Mouse (Mus musculus) telencephalon, adult 2 months (tissue): ENCODE measurements around the gene Sort1.

Source experiments
- DNase-seq: peaks from one replicate; pipeline ENCODE4 v3.0.0-alpha.2; 2011; ENCODE audit warnings: low read depth, low spot score

Sort1 gene

DNA sequence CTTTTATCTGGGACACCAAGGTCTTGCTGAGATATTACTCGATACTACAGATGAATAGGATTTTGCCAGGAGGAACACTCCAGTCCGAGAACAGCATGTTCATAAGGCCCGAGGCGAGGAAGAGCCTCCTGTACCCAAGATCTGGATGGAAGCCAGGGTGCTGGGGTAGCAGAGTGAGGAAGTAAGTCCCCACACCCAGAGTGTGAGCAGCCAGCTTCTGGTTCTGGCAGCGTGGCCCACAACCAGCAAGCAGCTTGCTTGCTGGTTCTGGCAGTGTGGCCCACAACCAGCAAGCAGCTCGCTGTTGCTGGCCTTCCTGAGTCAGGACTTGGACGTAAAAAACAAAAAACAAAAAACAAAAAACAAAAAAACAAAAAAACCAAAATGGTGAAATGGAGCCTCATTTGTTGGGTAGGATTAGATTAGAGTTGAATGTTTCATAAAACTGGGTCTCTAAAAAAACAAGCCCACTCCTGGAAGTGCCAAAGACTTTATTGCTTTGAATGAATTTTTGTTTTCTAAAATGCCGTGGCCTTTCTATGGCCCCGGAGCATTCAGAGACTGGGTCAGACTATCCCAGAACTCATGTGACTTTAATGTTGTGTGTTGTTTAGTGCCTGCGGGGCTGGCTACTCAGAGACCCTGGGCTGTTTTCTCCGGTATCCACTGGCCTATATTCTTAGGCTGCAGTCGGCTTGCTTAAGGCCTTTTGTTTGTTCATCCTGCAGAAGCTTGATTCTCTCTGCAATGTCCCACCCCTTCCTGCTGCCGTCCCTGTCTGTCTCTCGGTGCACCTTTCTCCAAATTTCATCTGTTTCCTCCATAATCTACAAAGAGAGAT lies 11.7 kb downstream of the Sort1 start:
- no peak for DNase-seq

GRCm38 (mm10) chr3:108296220-108297049 lies 12.6 kb downstream of the Sort1 start:
- no peak for DNase-seq

DNA sequence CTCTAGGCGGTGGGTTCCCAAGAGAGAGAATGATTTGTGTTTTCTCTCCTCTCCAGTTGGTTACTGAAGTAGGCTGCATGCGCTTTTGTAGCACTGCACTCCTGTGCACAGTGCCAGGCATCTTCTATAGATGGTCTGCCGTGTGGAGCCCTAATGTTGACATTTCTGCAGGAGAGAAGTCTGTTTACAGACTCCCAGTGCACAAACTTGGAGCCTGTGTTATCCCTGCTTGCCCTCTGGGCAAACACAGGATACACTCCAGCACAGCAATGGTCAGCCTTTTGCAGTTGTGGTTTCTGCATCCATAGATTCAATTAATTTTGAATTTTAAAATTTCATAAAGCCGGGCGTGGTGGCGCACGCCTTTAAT lies 13.2 kb downstream of the Sort1 start:
- DNase-seq, result no peak

- no peak for DNase-seq
Observed at GRCm38 (mm10) chr3:108297603-108298553, 14.0 kb downstream of the Sort1 start.

DNA sequence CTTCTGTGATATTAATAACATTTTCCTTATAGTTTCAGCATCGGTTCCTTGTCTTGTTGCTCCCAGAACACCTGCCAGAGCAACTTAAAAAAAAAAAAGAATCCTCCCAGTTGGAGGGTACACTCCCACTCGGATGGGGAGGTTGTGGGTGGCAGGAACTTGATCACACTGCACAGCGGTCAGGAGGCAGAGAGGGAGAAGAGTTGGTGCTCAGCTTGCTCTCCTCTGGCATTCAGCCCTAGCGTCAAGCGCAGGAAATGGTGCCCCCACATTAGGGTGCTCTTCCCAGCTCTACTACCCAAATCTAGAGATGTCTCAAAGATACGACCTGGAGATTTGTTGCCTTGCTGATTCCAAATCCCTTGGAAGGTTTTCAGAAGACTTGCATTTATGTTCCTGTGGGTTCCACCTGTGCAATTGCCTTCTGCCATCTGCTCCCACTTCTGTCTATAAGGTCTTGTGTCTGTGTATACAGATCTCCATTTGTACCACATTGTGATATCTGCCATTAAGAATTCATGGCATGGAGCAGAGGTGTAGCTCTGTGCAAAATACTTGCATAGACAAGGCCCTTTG lies 16.7 kb downstream of the Sort1 start:
- DNase-seq, result no peak

GRCm38 (mm10) chr3:108303683-108304082 lies 19.8 kb downstream of the Sort1 start:
- DNase-seq, result no peak

- no peak for DNase-seq
Observed at GRCm38 (mm10) chr3:108304747-108305146, 20.9 kb downstream of the Sort1 start.

- DNase-seq, result no peak
Observed at GRCm38 (mm10) chr3:108306387-108306786, 22.5 kb downstream of the Sort1 start.

DNA sequence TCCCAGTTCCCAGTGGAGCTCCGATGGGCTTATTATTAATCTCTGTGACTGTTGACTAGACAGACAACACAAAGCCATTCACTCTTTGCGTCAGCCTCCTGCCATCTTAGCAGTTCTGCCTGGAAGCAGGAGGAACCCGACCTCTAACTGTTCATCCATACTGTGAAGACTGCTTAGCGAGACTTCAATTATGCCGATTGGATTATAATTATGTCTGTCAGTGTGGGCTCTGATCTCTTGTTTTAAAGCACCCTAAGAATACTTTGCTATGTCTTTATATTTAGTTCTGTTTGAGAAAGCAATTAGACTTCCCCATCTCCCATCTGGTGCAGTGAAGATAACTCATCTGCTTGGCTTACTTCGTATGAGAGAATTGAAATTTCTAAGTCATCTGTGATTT lies 23.6 kb downstream of the Sort1 start:
- DNase-seq, result peak; percentile 80

DNA sequence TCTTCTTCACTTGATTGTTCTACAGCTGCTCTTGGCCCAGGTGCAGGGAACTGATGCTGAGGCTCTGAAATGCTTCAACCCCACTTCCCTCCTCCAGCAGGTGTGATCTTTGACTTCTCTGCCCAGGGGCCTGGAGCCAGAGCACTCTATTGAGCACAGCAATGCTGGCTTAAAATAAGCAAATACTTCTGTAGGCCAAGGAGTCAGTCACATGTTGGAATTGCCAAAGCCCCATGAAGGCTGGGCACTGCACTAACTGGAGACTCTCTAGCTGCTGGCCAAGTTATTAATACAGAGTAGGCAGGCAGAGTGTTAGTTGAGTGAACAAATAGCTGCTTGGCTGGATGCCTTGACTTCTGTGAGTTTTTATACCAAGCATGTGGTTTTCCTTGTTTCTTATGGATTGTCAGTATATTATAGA lies 27.0 kb downstream of the Sort1 start:
- DNase-seq, result no peak

GRCm38 (mm10) chr3:108311688-108312087 lies 27.8 kb downstream of the Sort1 start:
- DNase-seq, result no peak

DNA sequence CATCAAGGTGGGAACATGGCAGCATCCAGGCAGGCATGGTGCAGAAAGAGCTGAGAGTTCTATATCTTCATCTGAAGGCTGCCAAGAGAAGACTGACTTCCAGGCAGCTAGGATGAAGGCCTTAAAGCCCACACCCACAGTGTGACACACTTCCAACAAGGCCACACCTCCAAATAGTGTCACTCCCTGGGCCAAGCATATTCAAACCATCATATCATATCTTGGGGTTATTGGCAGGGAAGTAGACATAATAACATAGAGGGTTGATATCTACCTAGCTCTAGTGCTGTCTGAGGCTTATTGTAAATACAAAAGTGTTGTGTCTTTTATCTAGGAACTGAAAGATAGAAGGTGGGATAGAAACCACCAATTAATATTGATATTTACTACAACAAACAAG lies 28.5 kb downstream of the Sort1 start:
- no peak for DNase-seq

- DNase-seq, result no peak
Observed at GRCm38 (mm10) chr3:108313138-108313537, 29.3 kb downstream of the Sort1 start.

DNA sequence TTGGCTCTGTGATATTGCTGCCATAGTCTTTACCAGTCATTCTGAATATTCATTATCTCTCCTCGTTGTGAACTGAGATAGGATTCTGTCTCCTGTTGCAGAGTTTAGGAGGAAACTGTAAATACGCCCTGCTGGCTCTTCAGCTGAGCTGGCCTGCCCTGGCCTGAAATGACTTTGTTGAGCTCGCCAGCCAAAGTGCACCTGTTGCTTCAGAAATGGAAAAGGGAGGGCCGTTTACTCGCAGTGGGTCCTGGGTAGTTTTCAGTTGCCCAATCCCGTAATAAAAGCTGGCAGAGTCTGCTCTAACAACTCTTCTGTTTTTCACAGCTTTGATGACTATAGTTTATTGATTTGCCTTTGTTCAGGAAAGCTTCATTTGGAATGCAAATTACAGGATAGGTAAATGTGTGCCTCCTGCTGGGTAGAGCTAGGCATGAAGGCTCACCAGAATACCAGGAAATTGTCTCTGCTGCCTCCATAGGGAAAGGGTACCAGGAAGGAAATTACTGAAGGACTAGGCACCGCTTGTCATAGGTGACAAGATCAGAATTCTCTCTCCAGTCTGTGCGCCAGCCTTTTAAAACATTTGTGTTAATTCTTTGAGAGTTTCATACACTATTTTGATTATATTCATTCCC lies 30.3 kb downstream of the Sort1 start:
- no peak for DNase-seq

DNA sequence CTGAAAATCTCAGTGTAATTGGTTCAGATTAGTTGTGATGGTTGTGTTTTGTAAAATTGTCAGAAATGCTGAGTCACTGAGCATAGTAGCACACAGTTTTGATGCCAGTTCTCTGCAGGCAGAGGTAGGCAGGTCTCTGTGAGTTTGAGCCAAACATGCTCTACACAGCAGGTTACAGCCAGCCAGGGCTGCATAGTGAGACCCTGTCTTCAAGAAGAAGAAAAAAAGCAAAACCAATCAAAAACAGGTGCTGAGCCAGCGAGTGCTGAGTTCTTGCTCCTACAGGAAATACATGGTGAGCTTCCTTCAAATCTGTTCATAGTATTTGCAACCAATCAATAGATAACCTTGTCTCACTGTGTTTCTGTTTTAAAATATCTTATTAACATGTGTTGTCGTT lies 34.6 kb downstream of the Sort1 start:
- no peak for DNase-seq

- DNase-seq, result no peak
Observed at GRCm38 (mm10) chr3:108321671-108322070, 37.8 kb downstream of the Sort1 start.

- DNase-seq, result no peak
Observed at GRCm38 (mm10) chr3:108322136-108322535, 38.3 kb downstream of the Sort1 start.

GRCm38 (mm10) chr3:108322962-108323361 lies 39.1 kb downstream of the Sort1 start:
- DNase-seq, result no peak

- DNase-seq, result no peak
Observed at GRCm38 (mm10) chr3:108324837-108325236, 41.0 kb downstream of the Sort1 start.

- DNase-seq, result no peak
Observed at GRCm38 (mm10) chr3:108325521-108325920, 41.6 kb downstream of the Sort1 start.

DNA sequence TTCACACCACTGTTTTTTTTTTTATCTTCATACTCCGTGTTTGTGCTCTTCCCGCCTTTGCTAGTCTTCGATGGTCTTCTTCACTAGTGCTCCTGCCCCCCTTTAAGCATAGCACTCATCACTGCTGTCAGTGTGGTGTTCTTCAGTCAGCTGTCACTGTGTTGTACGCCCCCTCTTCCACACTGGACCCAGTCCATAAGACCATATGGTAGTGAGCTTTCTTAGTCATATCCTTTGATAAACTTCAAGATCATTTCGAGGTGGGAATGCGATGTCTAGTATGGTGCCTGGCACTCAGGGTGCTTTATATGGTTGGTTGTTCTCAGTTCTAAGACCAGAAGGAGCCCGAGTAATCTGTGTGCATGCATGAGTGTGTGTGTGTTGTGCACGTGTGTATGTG lies 43.4 kb downstream of the Sort1 start:
- no peak for DNase-seq
